Mouse (Mus musculus): ENCODE results near the gene Anxa9.
"Not testable (repeated sequence)": the region's sequence is repeated elsewhere in the genome, so short reads cannot be mapped to it uniquely, and the experiment has no call there.

Gene Anxa9

DNA sequence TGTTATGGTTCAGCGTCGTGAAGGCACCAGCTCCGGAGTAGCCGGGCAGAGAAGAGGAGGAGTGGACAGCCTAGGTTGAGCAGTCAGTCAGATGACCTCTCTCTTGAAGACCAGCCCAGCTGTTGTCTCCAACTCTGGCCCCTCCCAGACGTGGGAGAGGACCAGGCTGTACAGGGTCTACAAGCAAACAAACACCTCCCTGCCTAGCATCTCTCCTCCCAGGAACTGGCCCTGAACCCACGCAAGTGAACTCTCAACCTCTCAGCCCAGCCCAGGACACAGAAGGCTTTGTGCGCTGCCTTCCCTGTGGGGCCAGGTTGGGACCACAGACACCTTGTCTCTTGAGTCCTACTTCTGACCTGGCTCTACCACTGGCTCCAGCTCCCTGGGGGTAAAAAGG is at the start of gene Anxa9:
Gene Anxa9, minus strand, starts transcription at position 77 of the 400 bp plus-strand sequence.
- DNase-seq (ENCODE audit: low read depth, low spot score), result no peak

DNA sequence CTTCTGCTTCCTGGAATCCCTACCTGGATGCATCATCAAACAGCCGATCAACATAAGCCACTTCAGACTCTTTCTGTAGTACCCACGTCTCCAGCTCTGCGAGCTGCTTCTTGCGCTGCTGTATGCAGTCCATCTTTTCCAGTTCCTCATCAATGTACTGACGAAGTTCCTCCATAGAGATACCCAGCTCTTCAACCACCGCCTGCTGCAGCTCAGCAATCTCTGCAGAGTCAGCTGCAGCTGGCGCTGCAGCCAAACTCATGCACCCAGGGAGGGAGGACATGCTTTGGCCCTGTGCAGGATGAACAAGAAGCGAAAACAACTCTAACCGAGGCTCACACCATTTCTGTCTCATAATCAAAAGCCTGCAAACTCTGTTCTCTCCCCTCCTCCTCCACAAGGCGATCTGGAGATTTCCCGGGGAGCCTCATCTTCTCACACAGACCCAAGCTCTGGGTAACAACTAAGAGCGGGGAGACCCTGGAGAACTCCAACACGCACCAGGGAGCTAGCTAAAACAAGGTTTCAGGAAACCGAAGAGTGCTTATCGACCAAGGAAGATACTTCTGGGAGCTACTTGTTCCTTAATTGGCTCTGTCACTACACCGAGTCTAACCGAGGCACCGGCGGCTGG is 49.1 kb upstream of the Anxa9 start:
- DNase-seq (ENCODE audit: low read depth, low spot score), result not testable (repeated sequence)

GRCm38 (mm10) chr3:95349491-95349890 is 42.5 kb upstream of the Anxa9 start:
- peak; percentile 81 for DNase-seq (ENCODE audit: low read depth, low spot score)

DNA sequence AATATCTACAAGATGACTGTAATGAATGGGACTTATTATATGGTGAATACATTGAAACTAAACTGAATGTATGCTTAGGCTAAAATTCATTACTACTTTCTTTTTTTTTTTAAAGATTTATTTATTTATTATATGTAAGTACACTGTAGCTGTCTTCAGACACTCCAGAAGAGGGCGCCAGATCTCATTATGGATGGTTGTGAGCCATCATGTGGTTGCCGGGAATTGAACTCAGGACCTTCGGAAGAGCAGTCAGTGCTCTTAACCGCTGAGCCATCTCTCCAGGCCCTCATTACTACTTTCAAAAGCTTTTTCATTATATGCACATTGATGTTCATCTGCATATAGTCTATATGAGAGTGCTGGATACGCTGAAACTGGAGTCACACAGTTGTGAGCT is 41.4 kb upstream of the Anxa9 start:
- DNase-seq (ENCODE audit: low read depth, low spot score), result not testable (repeated sequence)

- no peak for DNase-seq (ENCODE audit: low read depth, low spot score)
Observed at GRCm38 (mm10) chr3:95346454-95346853, 39.5 kb upstream of the Anxa9 start.

- DNase-seq (ENCODE audit: low read depth, low spot score), result peak; percentile 56
Observed at GRCm38 (mm10) chr3:95343356-95344000, 36.5 kb upstream of the Anxa9 start.

DNA sequence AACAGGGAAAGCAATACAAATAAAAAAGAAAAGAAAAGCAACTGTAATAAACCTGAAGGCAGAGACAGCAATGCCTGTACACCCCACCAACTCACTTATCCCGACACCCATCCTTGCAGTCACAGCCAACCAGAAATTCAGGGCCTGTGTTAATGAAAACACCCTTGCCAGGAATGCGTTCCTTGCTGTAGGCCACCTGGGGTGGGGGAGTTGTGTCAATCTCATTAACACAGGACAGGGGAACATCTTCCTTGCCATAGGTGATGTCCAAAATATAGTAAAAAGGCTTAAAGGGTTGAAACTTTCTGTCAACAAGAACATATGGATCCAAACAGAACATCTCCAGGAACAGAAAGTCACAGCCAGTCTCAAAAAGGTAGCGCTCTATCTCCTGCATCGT is 31.3 kb upstream of the Anxa9 start:
- DNase-seq (ENCODE audit: low read depth, low spot score), result peak; percentile 55

GRCm38 (mm10) chr3:95337345-95337744 is 30.4 kb upstream of the Anxa9 start:
- no peak for DNase-seq (ENCODE audit: low read depth, low spot score)

DNA sequence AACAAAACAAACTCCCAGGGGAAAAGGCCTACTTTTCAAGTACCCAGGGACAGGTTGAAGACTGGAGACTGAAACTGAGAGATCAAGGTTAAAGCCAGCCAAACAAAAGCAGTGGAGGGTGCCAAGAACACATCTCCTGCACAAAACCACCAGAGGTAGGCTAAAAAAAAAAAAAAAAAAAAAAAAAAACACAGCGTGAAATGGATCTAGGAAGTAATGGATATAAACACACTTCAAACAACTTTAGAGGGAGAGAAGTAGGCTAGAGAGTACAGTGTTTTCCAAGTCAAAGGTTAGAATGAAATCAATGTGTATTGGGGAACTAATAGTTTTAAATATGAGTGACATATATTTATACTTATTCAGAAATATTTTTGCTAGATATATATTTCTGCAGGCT is 24.6 kb upstream of the Anxa9 start:
- no peak for DNase-seq (ENCODE audit: low read depth, low spot score)

- no peak for DNase-seq (ENCODE audit: low read depth, low spot score)
Observed at GRCm38 (mm10) chr3:95328803-95329404, 21.9 kb upstream of the Anxa9 start.

DNA sequence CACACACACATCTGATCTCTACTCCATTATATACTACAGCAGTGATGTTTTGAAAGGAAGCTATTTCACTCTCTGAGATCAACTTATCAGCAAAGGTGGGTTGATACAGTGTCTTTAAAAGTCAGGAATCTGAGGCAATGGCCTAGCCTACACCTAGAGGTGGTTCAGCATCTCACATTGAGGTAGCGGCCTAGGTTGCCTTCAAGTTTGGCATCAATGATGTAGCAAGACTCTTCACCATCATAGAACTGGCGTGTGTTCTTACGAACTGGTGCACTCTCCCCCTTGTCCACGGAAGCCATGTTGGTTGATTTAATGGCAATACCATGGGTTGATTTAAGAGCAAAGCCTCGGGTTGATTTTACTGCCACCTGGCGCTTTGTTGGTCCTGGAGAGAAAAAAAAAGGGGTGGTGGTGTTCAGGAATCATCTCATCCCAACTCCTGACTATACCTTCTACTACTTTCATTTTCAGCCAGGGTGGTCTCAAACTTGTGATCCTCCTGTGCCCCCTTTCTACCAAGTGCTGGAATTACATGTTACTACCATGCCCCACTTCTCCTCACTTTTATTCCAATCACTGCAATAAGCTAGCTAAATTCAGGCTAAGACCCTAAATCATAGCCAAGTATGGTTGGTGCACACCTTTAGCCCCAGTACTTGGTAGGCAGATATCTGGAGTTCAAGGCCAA is 17.6 kb upstream of the Anxa9 start:
- peak; percentile 31 for DNase-seq (ENCODE audit: low read depth, low spot score)

DNA sequence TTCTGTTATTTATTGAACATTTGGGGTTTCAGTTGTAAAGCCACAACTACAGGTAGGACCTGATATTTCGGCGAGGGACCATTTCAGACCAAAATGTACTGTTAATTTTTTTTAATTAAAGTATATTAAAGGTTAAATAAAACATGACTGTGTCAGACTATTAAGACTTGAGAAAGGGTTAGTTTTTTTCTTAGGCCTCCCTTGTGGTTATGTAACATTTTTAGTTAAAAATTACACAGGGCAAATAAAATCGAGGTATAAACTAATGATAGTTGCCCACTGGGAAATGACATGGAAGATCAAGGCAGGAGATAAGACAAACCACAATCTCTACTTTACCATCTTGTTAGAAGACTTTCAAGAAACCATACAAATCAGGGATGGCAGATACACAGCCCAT is 16.5 kb upstream of the Anxa9 start:
- no peak for DNase-seq (ENCODE audit: low read depth, low spot score)

DNA sequence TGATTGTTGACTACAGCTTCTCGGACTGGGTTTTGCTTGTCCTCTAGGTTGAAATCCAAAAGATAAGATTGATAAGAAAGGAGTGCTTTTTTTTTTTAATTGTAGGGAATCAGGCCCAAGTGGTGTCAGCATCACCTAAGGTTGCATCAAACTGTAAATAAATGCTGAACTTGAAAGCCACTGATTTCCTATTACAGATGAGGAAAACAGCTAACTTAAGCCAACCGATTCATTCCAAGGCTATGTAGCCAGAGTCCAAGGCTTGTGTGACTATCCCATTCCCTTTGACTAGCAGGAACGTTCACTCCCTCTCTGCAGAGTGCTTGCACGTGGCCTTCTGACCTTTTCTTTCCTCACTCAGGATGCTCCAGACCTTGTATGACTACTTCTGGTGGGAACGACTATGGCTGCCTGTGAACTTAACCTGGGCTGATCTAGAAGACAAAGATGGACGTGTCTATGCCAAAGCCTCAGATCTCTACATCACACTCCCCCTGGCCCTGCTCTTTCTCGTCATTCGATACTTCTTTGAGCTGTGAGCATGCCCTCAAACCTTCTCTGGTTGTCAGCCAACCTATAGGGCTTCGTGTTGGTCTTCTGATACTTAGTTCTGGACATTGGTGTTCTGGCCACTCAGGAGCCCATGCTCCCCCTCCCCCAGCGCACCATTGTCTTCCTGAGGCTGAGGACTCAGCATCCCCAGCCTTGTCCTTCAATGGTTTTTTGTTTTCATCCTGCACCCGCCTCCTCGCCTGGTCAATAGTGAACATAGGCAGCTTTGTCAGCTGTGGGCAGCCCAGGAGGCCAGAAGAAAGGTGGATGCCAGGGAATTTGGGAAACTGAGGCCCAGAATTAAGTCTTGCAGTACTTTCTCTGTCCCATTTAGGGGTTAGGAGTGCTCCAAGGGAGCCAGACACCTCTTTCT is 13.0 kb upstream of the Anxa9 start:
- DNase-seq (ENCODE audit: low read depth, low spot score), result no peak

DNA sequence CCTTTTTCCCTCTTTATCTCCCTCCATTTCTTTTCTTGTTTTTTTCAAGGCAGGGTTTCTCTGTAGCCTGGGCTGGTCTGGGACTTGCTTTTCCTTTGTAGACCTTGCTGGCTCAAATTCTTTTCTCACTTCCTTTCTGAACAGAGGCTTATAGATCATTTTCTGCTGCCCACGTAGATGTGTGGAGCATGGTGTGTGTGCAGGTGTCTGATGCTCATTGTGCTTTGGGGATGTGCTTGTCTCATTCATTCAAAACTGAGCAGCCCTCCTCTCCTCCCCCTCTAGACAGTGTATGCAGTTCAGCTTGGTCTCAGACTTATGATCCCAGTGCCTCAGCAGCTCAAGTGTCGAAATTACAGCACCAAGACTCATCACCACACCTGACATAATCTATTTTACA is 12.1 kb upstream of the Anxa9 start:
- DNase-seq (ENCODE audit: low read depth, low spot score), result no peak

GRCm38 (mm10) chr3:95318548-95318947 is 11.6 kb upstream of the Anxa9 start:
- peak; percentile 51 for DNase-seq (ENCODE audit: low read depth, low spot score)

DNA sequence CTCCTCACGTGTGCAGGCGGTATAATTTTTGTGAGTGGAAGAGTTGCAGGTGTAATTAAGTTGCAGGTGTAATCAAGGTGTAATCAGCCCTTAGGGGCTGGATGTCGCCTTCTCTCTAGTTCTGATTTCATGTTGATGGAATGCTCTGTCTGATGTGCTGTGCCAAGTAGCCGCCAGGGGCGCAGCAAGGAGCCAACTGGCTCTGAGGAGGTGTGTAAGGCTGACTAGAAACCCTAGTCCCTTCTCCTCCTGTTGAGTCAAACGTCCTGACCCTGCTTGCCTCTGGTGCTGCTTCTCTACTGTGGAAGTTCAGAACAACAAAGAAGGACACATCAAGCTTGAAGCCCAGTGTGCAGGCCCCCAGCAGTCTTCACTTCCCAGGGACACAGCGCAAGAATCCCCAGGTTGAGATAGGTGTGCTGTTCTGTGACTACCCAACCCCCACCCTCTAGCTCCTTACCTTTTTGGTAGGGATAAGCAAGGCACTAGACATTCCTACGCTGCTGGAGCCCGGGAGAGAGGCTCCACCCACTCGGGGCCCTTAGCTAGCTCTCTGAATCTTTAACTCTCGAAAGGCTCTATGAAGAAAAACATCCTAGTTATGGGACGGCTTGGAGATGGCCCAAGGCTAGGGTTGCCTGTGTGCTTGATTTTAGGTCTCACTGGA is 10.6 kb upstream of the Anxa9 start:
- peak; percentile 95 for DNase-seq (ENCODE audit: low read depth, low spot score)

- no peak for DNase-seq (ENCODE audit: low read depth, low spot score)
Observed at GRCm38 (mm10) chr3:95315844-95316550, 9.0 kb upstream of the Anxa9 start.

DNA sequence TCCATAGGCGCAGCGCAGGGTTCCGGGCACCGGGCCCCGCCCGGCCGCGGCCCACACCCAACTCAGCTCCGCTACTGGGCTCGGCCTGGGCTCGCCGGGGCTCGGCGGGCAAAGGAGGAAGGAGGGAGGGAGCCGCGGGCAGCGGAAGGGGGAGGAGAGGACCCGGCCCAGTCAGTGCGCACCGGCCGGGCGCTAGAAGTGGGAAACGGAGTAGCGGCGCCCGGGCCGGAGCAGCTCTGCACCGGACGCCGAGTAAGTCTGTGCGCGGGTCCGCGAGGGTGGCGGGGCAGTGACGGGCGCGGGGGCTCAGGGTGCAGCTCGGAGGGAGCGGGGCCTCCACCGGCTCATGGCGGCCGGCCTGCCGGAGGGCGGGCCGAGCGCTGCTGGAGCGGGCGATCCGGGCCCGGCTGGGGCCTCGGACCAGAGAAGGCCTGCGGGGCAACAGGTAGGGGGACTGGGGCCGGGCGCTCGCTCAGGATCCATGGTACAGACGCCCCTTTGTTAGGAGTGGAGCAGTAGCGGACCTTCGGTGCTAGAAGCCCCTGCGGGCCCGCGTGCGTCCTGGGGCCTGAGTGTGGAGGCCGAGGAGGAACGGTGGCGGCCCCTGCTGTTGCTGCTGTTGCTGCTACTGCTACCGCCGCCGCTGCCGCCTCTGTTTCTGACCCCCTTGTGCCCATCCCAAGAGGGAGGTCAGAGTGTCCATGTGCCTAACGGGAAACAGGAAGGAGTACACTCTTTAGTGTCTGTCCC is 8.3 kb upstream of the Anxa9 start:
- DNase-seq (ENCODE audit: low read depth, low spot score), result peak; percentile 83

DNA sequence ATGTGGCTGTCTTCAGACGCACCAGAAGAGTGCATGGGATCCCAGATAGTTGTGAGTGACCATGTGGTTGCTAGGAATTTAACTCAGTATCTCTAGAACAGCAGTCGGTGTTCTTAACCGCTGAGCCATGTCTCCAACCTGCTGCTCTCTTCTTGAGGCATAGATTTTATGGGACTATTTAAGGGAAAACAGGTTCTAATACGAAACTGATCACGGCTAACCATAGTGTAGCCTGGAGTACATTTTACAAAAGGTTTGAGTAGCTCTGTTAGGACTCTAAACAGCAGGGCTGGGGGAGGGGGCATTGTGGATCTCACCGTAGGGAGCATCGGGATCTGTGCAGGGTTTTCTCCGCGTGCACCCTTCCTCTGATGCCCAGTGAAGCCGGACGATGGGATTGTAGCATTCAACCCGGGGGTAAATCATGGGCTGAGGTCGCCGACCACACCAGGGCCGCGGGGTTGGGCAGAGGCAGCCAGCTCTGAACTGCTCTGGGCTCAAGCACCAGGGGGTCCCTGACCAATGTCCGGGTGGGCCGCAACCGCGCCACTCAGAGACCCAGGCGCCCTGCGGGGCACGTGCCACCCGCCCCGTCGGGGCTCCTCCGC is 7.6 kb upstream of the Anxa9 start, which contains the start of gene Cers2:
Gene Cers2, plus strand, starts transcription at position 306 of the 608 bp plus-strand sequence.
- peak; percentile 57 for DNase-seq (ENCODE audit: low read depth, low spot score)
